28 mouse cellular contexts compared by ENCODE assay signal in the genomic region with DNA sequence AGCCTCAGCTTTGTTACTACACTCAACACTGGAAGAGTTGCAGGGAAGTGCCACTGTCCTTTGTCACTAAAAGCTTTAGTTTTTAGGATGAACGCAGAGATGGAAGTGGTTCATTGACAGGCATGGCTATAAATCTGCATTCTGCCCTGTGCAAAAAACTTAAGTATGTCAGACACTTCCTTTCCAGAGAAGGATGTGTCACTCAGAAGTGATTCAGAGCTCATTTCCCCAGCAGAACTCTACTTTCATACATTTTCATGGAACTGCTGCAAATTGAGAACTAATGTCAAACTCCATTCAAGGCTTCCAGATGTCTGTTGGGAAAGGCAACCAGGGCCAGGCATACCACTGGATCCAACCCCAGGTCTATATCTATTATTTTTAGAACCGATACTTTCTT. TPM values are rescaled to one million over a fixed set of nuclear protein-coding genes. Genes with fewer than 3 reads are reported as not detected.
DNase-seq lines count a peak whose midpoint lies in the region; ATAC-seq lines count a peak whose summit lies in the region.
"Had no signal": no experiment of that assay in that cellular context is flagged by ENCODE, and none has a peak within 500 bp of the region (broad histone marks: within the 10 kb centered on the region; RNA-seq: fewer than 3 reads in every experiment).

No protein-coding gene starts in this region.

- no peak overlapping the region for H3K4me3 ChIP-seq in macrophage (ENCODE audit: inconsistent target)
- H3K4me3 ChIP-seq: embryonic facial prominence, embryonic 13.5 days; embryonic facial prominence, embryonic 15.5 days; forebrain, embryonic 13.5 days had no signal

- intact Hi-C loops in gastrocnemius, postnatal 14 days (cut with DNase I; ENCODE audit: low total_unique reads) = no loop called here
- intact Hi-C loops in left cerebral cortex, postnatal 25 days (cut with DNase I) = no loop called here

- H3K27ac ChIP-seq in macrophage = peak overlapping the region; percentile 75
- H3K27ac ChIP-seq: embryonic facial prominence, embryonic 13.5 days; embryonic facial prominence, embryonic 15.5 days; forebrain, embryonic 13.5 days had no signal

- DNase-seq in 3T3-L1 (ENCODE audit: low read depth, low spot score) (peak; percentile 66), NIH3T3 (ENCODE audit: low read depth) (peak; percentile 57)
- DNase-seq in brain, adult 2 months (ENCODE audit: low read depth, low spot score) = peak; percentile 25
- no peak for DNase-seq in gastrocnemius, postnatal 14 days
- DNase-seq in adrenal gland, adult 18-20 months (ENCODE audit: low spot score in 2 of 2) = no peak
- no peak for DNase-seq in left cerebral cortex, postnatal 25 days (ENCODE audit: low spot score in 2 of 2)
- DNase-seq: adrenal gland, adult 8-10 months; adrenal gland, postnatal 14 days; adrenal gland, postnatal 36 days; B cell, adult 2 months; cerebellum, adult 11-12 months; cerebellum, adult 2 months; cerebellum, adult 9-10 months; cerebellum, postnatal 10 days; cerebellum, postnatal 36 days; embryo, embryonic 11 days had no signal

- no peak for ATAC-seq in granulocyte monocyte progenitor cell, adult 5-6 weeks (replicated peaks; ENCODE audit: poor library complexity, severe bottlenecking)
- ATAC-seq: CD4-positive, CD25-positive, alpha-beta regulatory T cell, adult 4 months; forebrain, embryonic 13.5 days; forebrain, embryonic 16.5 days had no signal

- H3K79me2 ChIP-seq in macrophage (ENCODE audit: inconsistent target) = no peaks in the 10 kb centered on the region

- WGBS in macrophage (ENCODE audit: missing documents) = 53% methylated on average over 2 of the region's 2 CpGs

- no peaks in the 10 kb centered on the region for H3K36me3 ChIP-seq in macrophage (ENCODE audit: inconsistent target)
- H3K36me3 ChIP-seq: embryonic facial prominence, embryonic 13.5 days; embryonic facial prominence, embryonic 15.5 days; G1E had no signal

RNA-seq across cellular contexts. Expression of a gene that starts 27.6 kb away (rescaled TPM):
- not detected for total RNA-seq in macrophage (2018; cell fraction: chromatin; rRNA removed)
- total RNA-seq in macrophage (2018; cell fraction: cytosol; rRNA removed) = under 1 TPM in 6 of 26 experiments, not detected in 20; 0.03 to 0.05 (median 0.04) TPM
- total RNA-seq in macrophage (2018; cell fraction: nucleus; rRNA removed) = under 1 TPM in 1 of 26 experiments, not detected in 25; 0.29 TPM
- 0.06 TPM in 1 of 3 replicates, not detected in the others for polyA plus RNA-seq in macrophage (2018)
- total RNA-seq in gastrocnemius, postnatal 14 days (2021) = not detected
- under 1 TPM in 1 of 2 experiments, not detected in 1; 0.07 TPM for total RNA-seq in adrenal gland, adult 18-20 months (2021)
- total RNA-seq in granulocyte monocyte progenitor cell, adult 5-6 weeks (2014; fragmentation: Nextera tagmentation) = not detected in 2 replicates
- 0.43 TPM in 1 of 2 replicates, not detected in the other for total RNA-seq in granulocyte monocyte progenitor cell, adult 5-6 weeks (2017)
- under 1 TPM; 0.11 to 0.23 TPM for total RNA-seq in left cerebral cortex, postnatal 25 days (2021)
- polyA plus RNA-seq: forebrain, embryonic 13.5 days; G1E had no signal

RNA-seq across cellular contexts. Expression of a gene that starts 37.5 kb away (rescaled TPM):
- under 1 TPM in 1 of 26 experiments, not detected in 25; 0.76 TPM for total RNA-seq in macrophage (2018; cell fraction: chromatin; rRNA removed)
- total RNA-seq in macrophage (2018; cell fraction: cytosol; rRNA removed) = under 1 TPM in 1 of 26 experiments, not detected in 25; 0.10 TPM
- total RNA-seq in macrophage (2018; cell fraction: nucleus; rRNA removed) = under 1 TPM in 1 of 26 experiments, not detected in 25; 0.74 TPM
- polyA plus RNA-seq in macrophage (2018) = not detected in 3 replicates
- total RNA-seq in gastrocnemius, postnatal 14 days (2021) = 10 to 100 TPM; 60.6 to 90.2 TPM
- total RNA-seq in adrenal gland, adult 18-20 months (2021) = 10 to 100 TPM; 21.6 to 53.1 TPM
- not detected in 2 replicates for total RNA-seq in granulocyte monocyte progenitor cell, adult 5-6 weeks (2014; fragmentation: Nextera tagmentation)
- total RNA-seq in granulocyte monocyte progenitor cell, adult 5-6 weeks (2017) = not detected in 2 replicates
- total RNA-seq in left cerebral cortex, postnatal 25 days (2021) = 1 to 10 TPM; 3.6 to 3.7 TPM
- total RNA-seq: CH12.LX; common myeloid progenitor, adult 5-6 weeks; G1E had no signal
- polyA plus RNA-seq: CD4-positive, CD25-positive, alpha-beta regulatory T cell, adult 4 months; embryonic facial prominence, embryonic 11.5 days; forebrain, embryonic 11.5 days; G1E had no signal

Comparison
In these comparisons a context has a peak if more than half of its experiments do, and no peak if none do; other contexts are left out.
1. DNase-seq: peak in 3T3-L1 (single experiment), NIH3T3 (single experiment) and brain, adult 2 months (single experiment); none in gastrocnemius, postnatal 14 days (single experiment), adrenal gland, adult 18-20 months (0 of 2) and left cerebral cortex, postnatal 25 days (0 of 2).
2. RNA of a gene that starts 37.5 kb away (total RNA-seq): 60.6 to 90.2 TPM in gastrocnemius, postnatal 14 days and 21.6 to 53.1 TPM in adrenal gland, adult 18-20 months; 3.6 to 3.7 TPM in left cerebral cortex, postnatal 25 days and not detected in granulocyte monocyte progenitor cell, adult 5-6 weeks; every median in the first group is over 4 times any median in the second.